Mouse (Mus musculus) liver, embryonic 14.5 days (tissue): ENCODE measurements around the gene Tarbp2.

Source experiments
- CTCF ChIP-seq: IDR thresholded peaks from 2 replicates; pipeline ENCODE4 v1.5.1; 2016; ENCODE audit warnings: antibody characterized with exemption, low read depth, control low read depth
- EP300 ChIP-seq: IDR thresholded peaks from 2 replicates; pipeline ENCODE4 v1.6.1; 2016; ENCODE audit warnings: antibody characterized with exemption, low read depth

GRCm38 (mm10) chr15:102527936-102528335, 9.9 kb downstream of the Tarbp2 start:
- TF ChIP-seq CTCF: peak; percentile 61
- TF ChIP-seq EP300: no peak
